Mouse (Mus musculus): ENCODE measurements at regions not wholly inside any gene's neighbourhood (a gene's known extent, or its start where the extent isn't known, plus 50 kb on each side); places are given as distances from the start of the nearest gene placed in this dataset.

DNA sequence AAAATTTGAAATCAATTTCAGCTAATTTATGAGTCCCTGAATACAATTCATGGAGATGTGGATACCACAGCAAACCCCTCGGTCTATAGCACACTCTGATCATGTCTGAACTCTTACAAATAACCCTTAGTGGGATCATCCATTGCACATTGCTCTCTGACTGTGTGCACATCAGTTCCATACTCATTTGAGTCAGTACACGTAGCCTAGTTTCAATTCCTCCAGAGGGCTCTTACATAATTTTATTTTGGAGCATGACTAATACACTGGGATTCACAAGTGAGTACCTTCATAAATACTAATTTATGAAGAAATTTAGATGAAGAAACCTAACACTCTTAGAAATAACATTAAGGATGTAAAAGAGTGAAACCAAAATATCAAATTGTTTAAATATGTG lies 978.3 kb downstream of the Pdha2 start:
- DNase-seq: no peak

DNA sequence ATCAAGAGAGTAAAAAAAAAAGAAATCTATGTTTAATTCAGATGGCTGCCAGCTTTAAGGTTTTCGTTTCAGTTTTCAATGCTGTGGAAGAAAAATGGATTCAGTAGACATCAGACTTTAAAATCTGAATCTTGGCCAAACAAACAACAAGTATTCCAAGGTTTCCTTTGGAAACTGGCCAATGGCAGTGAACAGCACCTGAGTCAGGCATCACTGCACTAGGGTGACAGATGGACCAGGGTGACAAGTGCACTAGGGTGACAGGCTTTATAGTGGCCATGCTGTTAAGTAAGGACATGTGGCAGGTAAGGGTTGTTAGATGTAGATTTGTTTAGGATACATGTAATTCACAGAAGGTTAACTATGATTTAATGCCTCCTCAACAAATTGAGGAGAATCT lies 972.9 kb downstream of the Pdha2 start:
- no peak for DNase-seq

All from right cerebral cortex, postnatal 4 days (tissue).